Mouse (Mus musculus): ENCODE measurements around the gene Eef1akmt4.
"Not testable (repeated sequence)": the region's sequence is repeated elsewhere in the genome, so short reads cannot be mapped to it uniquely, and the experiment has no call there.

The Eef1akmt4 gene

DNA sequence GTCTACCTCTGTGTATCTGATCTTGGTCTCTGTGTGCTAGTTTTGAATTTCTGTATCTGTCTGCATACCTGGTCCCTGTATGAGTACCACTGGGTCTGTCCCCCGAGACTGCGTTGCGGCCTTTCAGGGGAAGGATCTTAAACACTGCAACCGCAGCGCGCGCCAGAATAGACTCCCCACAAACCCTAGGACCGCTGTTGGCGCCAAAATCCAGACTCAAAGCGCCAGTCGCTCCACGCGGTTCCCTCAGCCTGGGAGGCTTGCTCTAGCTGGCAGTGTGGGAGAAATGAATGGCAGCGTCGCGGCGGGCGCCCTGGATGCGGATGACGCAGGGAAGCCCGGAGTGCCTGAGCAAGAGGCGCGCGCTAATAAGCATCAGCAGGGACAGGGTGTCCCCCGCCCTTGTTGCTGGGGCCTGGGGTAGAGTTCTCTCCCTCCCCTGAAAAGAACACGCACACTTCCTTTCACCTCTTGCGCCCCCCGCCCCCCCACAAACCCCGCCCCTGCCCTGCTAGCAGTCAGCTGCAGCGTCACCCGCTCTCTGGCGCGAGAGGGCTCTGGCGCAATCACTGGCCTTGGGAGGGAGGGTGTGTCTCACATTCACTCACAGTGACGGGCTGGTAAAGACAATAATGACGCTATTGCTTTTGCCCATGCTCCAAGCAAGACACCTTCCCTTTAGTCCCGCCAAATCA is 10.7 kb downstream of the Eef1akmt4 start:
- intact Hi-C loops (cut with DNase I): no loop called here

DNA sequence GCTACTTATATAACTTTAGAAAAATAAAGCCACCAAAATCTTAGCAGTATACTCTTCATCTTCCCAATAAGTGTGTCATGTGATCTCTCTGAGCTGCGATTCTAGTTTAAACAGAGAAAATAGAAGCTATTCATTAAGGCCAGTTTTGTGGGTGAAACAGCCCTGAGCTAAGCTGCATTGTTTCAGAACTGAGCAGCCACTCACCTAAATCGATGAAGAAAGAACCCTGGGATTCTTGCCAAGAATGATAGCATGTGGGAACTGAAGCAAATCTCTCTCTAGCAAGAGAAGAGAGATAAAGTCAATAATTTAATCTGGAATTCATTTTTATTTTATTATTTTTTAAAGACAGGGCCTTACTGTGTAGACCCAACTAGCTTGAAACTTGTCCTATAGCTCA is 11.8 kb downstream of the Eef1akmt4 start:
- intact Hi-C loops (cut with DNase I): no loop called here

DNA sequence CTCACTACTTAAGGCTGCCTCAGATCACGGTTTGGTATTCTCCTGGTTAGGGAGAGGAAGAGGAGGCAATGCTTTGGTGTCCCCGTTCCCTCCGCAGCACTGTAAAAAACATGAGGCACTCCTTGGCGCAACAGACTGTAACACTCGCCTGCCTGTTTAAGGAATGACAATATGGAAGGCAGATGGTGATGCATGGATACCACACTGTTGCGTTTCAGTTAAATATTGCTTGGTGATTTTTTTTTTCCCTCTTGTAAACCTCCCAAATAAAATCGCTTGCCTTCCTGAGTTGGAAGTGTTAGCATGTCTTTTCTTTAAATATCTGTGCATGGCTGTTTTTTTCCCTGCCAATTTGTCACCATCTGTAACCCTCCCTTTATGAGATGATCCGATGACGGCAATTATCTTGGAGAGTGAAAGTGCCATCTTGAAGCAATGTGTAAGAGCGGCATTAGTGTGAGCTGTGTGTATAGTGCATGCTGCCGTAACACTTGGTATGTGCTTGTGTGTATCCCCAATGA is 17.5 kb downstream of the Eef1akmt4 start:
- intact Hi-C loops (cut with DNase I): no loop called here

DNA sequence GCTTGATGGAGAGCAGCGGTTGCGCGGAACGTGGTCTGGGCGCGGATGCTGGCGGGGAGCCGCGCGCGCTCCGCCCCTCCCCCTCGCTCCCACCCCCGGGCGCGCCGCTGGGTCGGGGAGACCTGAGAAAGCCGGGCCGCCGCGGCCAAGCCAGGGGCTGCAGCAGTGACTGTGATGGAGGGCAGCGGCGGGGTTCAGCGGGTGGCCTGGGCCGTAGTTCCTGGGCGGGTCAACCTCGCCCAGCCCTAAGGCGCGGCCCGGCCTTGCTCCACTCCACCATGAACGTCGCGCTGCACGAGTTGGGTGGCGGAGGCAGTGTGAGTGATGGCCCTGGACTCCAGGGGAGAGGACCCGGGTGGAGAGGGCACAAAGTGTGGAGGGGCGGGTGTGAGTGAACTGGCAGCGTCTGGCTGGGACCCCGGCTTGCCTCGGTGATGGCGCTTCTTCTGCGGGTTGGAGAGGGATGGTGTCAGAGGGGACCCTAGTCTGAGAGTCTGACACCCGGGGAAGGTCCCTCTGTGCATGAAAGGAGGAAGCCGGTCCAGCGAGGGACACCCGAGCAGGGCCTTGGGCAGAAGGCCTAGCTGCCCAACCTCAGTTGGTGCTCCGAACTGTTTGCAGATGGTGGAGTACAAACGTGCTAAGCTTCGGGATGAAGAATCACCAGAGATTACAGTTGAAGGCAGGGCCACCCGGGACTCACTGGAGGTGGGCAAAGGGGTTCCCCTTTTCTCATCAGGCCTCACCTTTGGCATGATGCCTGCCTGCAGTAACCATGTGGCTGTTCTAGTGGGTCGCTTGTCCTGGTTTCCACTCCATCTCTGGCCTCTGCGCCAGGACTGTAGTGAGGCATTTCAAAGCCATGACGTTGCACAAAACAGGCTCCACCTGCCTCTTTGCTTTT is 18.6 kb downstream of the Eef1akmt4 start, which contains the start of gene Ece2:
Gene Ece2 (plus strand): TSS at position 98 of the 904 bp plus-strand sequence.
- intact Hi-C loops (cut with DNase I): no loop called here

DNA sequence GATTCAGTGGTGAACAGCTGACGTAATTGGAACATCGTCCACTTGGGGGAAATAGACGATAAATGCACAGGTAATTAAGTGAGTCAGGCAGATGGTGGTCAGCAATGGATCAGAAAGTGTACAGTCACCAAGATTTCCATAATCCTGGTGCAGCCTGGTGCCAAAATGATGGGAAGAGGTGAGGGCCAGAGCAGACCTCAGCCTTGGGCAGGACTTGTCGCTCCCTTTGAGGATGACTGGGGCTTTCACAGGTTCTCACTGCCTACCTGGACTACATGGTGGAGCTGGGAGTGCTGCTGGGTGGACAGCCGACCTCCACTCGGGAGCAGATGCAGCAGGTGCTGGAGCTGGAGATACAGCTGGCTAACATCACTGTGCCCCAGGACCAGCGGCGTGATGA is 26.0 kb downstream of the Eef1akmt4 start:
- intact Hi-C loops (cut with DNase I): no loop called here

DNA sequence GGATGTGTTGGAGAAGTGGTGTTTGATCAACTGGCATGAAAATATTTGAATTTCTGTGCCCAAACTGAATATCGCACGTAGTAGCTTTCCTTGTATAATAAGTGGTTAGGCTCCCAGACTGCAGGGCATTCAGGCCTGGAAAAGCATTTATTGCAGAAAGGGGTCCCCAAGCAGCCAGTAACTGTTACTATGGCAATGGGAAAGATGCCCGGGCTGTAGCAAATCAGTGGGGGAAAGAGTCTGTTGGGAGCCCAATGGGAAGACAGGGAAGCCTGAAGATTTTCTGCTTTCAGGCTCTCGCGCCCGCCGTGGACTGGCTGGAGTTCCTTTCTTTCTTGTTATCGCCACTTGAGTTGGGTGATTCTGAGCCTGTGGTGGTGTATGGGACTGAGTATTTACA is 27.0 kb downstream of the Eef1akmt4 start:
- intact Hi-C loops (cut with DNase I): no loop called here

DNA sequence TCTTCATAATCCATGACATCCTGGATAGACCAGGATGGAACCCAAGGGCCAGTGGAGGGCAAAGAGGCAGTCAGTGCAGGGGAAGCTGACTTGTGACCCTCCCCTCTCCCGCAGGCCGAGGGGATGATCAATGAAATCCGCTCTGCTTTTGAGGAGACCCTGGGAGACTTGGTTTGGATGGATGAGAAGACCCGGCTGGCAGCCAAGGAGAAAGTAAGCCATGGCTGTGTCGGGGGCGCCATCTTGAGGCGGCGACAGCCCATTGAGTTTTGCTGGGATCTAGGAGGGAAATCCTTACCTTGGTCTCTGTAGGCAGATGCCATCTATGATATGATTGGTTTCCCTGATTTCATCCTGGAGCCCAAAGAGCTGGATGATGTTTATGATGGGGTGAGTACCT is 30.8 kb downstream of the Eef1akmt4 start:
- intact Hi-C loops (cut with DNase I): loop anchor here (5.0 kb wide), 1 partner anchor 135 kb away; no protein-coding TSS in a partner anchor

DNA sequence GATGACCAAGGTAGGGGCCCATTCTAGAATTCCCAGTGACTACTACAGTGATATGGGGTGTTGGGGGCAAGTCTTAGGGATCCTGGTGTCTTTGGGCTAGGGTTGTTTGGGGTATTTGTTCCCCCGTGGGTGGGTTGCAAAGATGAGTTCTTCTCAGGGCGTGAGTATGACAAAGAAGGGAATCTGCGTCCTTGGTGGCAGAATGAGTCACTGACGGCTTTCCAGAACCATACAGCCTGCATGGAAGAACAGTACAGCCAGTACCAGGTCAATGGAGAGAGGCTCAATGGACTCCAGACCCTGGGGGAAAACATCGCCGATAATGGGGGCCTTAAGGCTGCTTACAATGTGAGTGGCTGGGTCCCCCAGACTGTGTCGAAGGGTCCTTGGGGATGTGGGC is 32.5 kb downstream of the Eef1akmt4 start:
- intact Hi-C loops (cut with DNase I): loop anchor here (5.0 kb wide), 1 partner anchor 137 kb away; no protein-coding TSS in a partner anchor

DNA sequence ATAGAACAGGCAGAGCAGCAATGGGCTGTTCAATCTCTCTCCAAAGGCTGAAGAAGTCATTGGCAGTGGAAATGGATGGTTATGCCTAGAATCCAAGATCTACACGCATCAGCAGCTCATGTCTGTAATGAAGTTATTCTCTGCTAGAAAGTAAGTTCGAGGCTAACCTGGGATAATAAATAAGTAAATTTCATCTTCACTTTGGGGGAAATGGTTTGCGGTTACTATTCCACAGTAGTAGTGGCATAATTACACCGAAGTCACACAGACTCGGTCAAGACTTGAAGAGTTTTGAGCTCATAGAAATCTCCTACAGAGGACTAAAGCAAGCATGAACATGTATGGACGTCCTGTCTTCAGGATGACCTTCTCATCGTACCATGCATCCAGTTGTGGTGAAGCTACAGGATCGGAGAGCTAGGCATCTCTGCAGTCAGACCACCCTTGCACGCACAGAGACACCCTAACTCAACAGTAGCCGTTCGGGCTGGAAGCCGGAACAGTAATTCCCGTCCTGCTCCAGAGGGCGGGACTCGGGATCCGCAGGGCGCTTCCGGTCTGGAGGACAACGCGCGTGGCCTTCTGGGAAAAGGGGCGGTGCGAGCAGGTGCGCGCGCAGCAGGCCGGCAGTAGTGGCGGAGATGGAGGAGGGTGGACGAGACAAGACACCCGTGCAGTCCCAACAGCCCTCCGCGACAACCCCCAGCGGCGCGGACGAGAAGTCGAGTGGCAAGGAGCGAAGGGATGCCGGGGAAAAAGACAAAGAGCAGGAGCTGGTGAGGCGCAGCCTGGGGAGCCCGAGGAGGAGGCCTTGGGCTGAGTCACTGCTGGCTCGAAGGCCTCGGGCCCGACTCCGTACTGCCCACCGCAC is 39.9 kb downstream of the Eef1akmt4 start, which contains the start of gene Psmd2:
Gene Psmd2 (plus strand): TSS at position 577 of the 871 bp plus-strand sequence.
- intact Hi-C loops (cut with DNase I): no loop called here

DNA sequence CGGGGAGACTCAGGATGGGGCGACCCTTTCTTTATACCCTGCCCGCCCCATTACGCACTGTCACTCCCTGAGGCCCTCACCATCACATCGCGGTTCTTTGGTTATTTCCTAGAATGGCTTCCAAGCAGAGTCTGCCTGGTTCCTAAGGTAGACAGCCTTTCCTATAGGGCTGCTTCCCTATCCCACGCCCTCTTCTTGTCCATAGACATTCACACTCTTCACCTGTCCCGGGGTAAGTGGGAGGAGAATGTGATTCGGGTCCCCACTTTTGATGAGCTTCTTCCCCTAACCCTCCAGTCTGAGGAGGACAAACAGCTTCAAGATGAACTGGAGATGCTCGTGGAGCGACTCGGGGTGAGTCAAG is 40.5 kb downstream of the Eef1akmt4 start:
- intact Hi-C loops (cut with DNase I): no loop called here

DNA sequence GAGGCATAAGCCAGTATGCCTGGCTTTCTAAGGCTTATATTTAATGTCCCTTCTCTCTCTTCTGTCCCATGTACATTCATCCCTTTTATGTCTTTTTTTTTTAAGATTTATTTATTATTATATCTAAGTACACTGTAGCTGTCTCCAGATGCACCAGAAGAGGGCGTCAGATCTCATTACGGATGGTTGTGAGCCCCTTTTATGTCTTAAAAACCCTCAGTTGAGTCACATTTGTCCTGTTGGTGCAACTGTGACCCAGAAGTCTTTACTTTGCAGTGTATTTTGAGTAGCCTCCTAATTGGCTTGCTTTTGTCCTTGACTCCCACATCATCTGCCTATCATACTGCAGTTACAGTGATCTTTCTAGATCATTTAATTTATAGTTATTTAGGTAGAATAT is 41.9 kb downstream of the Eef1akmt4 start:
- intact Hi-C loops (cut with DNase I): no loop called here

DNA sequence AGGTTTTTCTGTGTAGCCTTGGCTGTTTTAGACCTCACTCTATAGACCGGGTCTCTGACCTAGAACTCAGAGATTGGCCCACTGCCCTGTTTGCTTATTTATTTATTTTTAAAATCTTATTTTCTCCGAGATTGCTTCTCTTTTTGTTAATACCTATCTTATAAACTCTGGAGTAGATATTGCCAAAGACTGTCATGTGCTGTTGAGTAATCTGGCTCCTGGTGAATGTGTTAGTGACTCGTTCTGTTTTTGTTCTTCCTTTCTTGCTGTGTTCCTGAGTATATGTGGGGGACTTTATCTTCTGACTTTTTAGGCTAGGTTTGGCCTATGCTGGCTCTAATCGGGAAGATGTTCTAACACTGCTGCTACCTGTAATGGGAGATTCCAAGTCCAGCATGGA is 46.3 kb downstream of the Eef1akmt4 start:
- intact Hi-C loops (cut with DNase I): no loop called here

DNA sequence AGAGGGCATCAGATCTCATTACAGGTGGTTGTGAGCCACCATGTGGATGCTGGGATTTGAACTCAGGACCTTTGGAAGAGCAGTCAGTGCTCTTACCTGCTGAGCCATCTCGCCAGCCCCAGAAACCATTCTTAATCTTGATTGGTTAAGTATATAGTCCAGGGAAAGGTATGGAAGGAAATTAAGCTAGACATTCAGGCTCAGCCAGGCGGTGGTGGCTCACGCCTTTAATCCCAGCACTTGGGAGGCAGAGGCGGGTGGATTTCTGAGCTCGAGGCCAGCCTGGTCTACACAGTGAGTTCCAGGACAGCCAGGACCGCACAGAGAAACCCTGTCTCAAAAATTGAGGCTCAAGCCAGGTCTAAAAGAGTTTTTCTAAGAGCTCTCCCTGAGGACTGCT is 56.6 kb downstream of the Eef1akmt4 start, which contains the start of gene Eif4g1:
Gene Eif4g1 (plus strand): TSS at position 301 of the 400 bp plus-strand sequence.
- intact Hi-C loops (cut with DNase I): not testable (repeated sequence)

Small RNA genes lying within 50 kb of the gene (microRNA-seq; reads per million reads assigned to microRNA genes)
- 6.4 to 12.3 reads per million in 2 experiments for gene Mir1224

Measured in adrenal gland (tissue).